26 mouse cellular contexts compared by ENCODE assay signal in the genomic region with DNA sequence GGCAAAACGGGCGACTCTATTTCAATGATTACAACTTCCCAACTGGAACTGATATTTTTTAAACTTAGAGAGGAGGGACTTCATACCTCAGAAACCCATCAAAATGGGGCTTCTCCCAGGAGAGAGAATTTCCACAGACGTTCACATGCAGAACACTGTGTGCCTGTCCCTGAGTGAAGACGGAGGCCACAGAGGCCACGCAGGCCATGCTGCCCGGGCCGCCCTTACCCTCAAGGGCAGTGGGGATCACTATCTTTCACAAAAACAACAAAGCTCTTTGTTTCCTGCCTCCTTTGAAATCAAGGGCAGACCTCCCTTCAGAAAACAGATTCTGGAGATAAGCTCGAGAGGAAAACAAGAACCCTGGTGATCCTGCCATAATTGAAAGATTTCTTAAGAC.
DNase-seq lines count a peak whose midpoint lies in the region; ATAC-seq and TF ChIP-seq lines count a peak whose summit lies in the region.
"Had no signal": no experiment of that assay in that cellular context is flagged by ENCODE, and none has a peak within 500 bp of the region (broad histone marks: within the 10 kb centered on the region; RNA-seq: fewer than 3 reads in every experiment).

No protein-coding gene starts in this region.

- no peak for TF ChIP-seq POLR2A in olfactory bulb, adult 2 months (IDR thresholded peaks at IDR 0.05; ENCODE audit: insufficient read depth, low read depth, low read length)

- H3K9ac ChIP-seq in hindbrain, embryonic 13.5 days: no peak overlapping the region
- H3K9ac ChIP-seq: heart, embryonic 15.5 days; hindbrain, embryonic 15.5 days; limb, embryonic 15.5 days; liver, embryonic 14.5 days; neural tube, embryonic 13.5 days had no signal

- no peak overlapping the region for H3K4me2 ChIP-seq in hindbrain, embryonic 13.5 days
- H3K4me2 ChIP-seq: heart, embryonic 15.5 days; hindbrain, embryonic 15.5 days; limb, embryonic 15.5 days; neural tube, embryonic 13.5 days had no signal

- TF ChIP-seq CTCF in olfactory bulb, adult 2 months (IDR thresholded peaks at IDR 0.05; ENCODE audit: insufficient read depth, low read depth, low read length): no peak

- WGBS in hindbrain, embryonic 10.5 days: 32% methylated on average over 8 of the region's 8 CpGs
- WGBS in hindbrain, embryonic 13.5 days: 46% methylated on average over 8 of the region's 8 CpGs
- 57% methylated on average over 8 of the region's 8 CpGs for WGBS in olfactory bulb, adult 2 months

- ATAC-seq in hindbrain, embryonic 13.5 days (ENCODE audit: low FRiP score): no peak
- ATAC-seq: midbrain, embryonic 16.5 days had no signal

- H3K9me3 ChIP-seq in hindbrain, embryonic 10.5 days: no peaks in the 10 kb centered on the region
- H3K9me3 ChIP-seq in hindbrain, embryonic 13.5 days: no peaks in the 10 kb centered on the region
- H3K9me3 ChIP-seq: heart, embryonic 15.5 days; hindbrain, embryonic 15.5 days; limb, embryonic 15.5 days; midbrain, embryonic 10.5 days; neural tube, embryonic 13.5 days had no signal

- peak; percentile 62 for DNase-seq in adrenal gland, postnatal 14 days
- no peak for DNase-seq in adrenal gland, adult 8-10 months
- peak; percentile 13 for DNase-seq in hindbrain, embryonic 10.5 days (ENCODE audit: low spot score)
- peak; percentile 63 for DNase-seq in ovary, adult 18-20 months (ENCODE audit: low spot score)
- no peak for DNase-seq in ovary, postnatal 10 days (ENCODE audit: low spot score)
- DNase-seq in B cell, adult 2 months: no peak
- DNase-seq: cerebellum, adult 11 months; cerebellum, adult 9-11 months; gastrocnemius, postnatal 25 days; heart, postnatal 36 days; kidney, adult 2 months; kidney, postnatal 36 days; left cerebral cortex, postnatal 4 days; right cerebral cortex, postnatal 14 days; thymus, adult 18-20 months; thymus, postnatal 36 days had no signal

- peaks cover 21% of the 10 kb centered on the region for H3K4me1 ChIP-seq in hindbrain, embryonic 10.5 days (replicated peaks)
- 0 out of 2 replicates have a peak, but pooled peaks cover 3% of the 10 kb centered on the region for H3K4me1 ChIP-seq in hindbrain, embryonic 13.5 days (replicated peaks)
- H3K4me1 ChIP-seq in olfactory bulb, adult 2 months (ENCODE audit: control insufficient read depth, insufficient read depth, low read length): peaks cover 28% of the 10 kb centered on the region
- H3K4me1 ChIP-seq: hindbrain, embryonic 15.5 days had no signal

- no peaks in the 10 kb centered on the region for H3K27me3 ChIP-seq in hindbrain, embryonic 10.5 days (ENCODE audit: insufficient read depth, poor library complexity, severe bottlenecking)
- H3K27me3 ChIP-seq in hindbrain, embryonic 13.5 days: no peaks in the 10 kb centered on the region
- H3K27me3 ChIP-seq: heart, embryonic 15.5 days; hindbrain, embryonic 15.5 days; limb, embryonic 15.5 days; neural tube, embryonic 13.5 days had no signal

- no peak overlapping the region for H3K4me3 ChIP-seq in hindbrain, embryonic 10.5 days
- H3K4me3 ChIP-seq in hindbrain, embryonic 13.5 days: no peak overlapping the region
- no peak overlapping the region for H3K4me3 ChIP-seq in olfactory bulb, adult 2 months (ENCODE audit: insufficient read depth, low read depth, low read length)
- H3K4me3 ChIP-seq: heart, embryonic 15.5 days; hindbrain, embryonic 15.5 days; limb, embryonic 15.5 days; midbrain, embryonic 10.5 days; myocyte; neural tube, embryonic 13.5 days had no signal

- no peaks in the 10 kb centered on the region for H3K36me3 ChIP-seq in hindbrain, embryonic 10.5 days
- H3K36me3 ChIP-seq in hindbrain, embryonic 13.5 days: no peaks in the 10 kb centered on the region; the same call in 1 of the 2 replicates
- H3K36me3 ChIP-seq: heart, embryonic 15.5 days; hindbrain, embryonic 15.5 days; limb, embryonic 15.5 days; midbrain, embryonic 10.5 days; neural tube, embryonic 13.5 days had no signal

- H3K27ac ChIP-seq in hindbrain, embryonic 10.5 days: 0 out of 2 replicates have a peak overlapping the region, but pooled peaks have one; percentile 9
- no peak overlapping the region for H3K27ac ChIP-seq in hindbrain, embryonic 13.5 days
- 0 out of 2 replicates have a peak overlapping the region, but pooled peaks have one; percentile 26 for H3K27ac ChIP-seq in olfactory bulb, adult 2 months (ENCODE audit: insufficient read depth, low read depth, low read length)
- H3K27ac ChIP-seq: heart, embryonic 15.5 days; hindbrain, embryonic 15.5 days; limb, embryonic 15.5 days; liver, embryonic 14.5 days; midbrain, embryonic 10.5 days; neural tube, embryonic 13.5 days had no signal

Comparison
In these comparisons a context has a peak if more than half of its experiments do, and no peak if none do; other contexts are left out.
1. DNase-seq: peak in adrenal gland, postnatal 14 days (single experiment), hindbrain, embryonic 10.5 days (single experiment) and ovary, adult 18-20 months (single experiment); none in adrenal gland, adult 8-10 months (single experiment), ovary, postnatal 10 days (single experiment) and B cell, adult 2 months (0 of 2).